Mouse (Mus musculus) small intestine, adult 2 months (tissue): Measurements from ENCODE around the gene Gm11627.

Experiments
- CTCF ChIP-seq: fragments of 200-500 bp; IDR thresholded peaks from 2 replicates; pipeline ENCODE4 v1.5.1; 2012; ENCODE audit warnings: low read depth, mild to moderate bottlenecking, control low read depth, inconsistent platforms, low read length, moderate library complexity, mixed read lengths; ENCODE audit not compliant: insufficient replicate concordance, insufficient read length; ENCODE audit errors: extremely low read depth
- POLR2A ChIP-seq: fragments of 200-500 bp; IDR thresholded peaks from 2 replicates; pipeline ENCODE4 v1.6.1; 2012; ENCODE audit warnings: low read depth, mild to moderate bottlenecking, control low read depth, inconsistent platforms, low read length, moderate library complexity

DNA sequence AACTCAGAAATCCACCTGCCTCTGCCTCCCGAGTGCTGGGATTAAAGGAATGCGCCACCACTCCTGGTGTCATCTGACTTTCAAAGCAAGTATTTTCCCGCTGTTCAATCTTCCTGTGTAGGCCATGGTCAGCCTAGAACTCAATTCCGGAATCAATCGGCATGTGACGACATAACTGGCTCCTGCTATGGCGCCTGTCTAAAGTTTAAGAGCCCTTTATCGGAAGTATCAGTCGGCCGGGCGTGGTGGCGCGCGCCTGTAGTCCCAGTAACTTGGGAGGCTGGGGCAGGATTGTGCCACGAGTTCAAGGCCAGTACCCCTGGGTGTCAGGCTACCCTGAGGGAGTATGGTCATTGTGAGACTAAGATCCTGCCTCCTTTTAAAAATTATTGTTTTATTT, 11.5 kb downstream of the Gm11627 start:
- TF ChIP-seq CTCF (no peak), POLR2A (no peak)
